In the genomic region with DNA sequence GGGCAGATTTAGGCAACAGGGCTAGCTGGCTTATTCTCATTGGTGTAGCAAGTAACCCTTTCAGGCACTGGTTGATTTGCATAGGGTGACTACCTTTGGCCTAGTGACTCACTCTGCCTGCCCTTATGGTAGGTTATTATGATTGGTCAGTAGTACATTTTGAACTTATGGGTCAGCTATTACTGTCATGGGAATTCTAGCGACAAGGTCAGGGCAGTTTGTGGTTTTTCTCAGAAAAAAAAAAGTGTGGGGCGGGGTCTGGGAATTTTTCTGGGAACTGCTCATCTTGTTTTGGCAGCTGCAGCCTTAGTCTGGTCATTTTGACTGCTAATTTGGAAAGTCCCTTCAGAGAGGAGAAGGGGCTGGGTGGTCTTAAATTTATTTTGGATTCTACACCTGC, we compare ENCODE assay signal across 29 mouse cellular contexts. TPM values are rescaled to one million over a fixed set of nuclear protein-coding genes. Genes with fewer than 3 reads are reported as not detected.
A peak's percentile ranks its signal among the peaks of the same experiment; 100 is the strongest.
DNase-seq lines count a peak whose midpoint lies in the region; ATAC-seq lines count a peak whose summit lies in the region.
"Had no signal": no experiment of that assay in that cellular context is flagged by ENCODE, and none has a peak within 500 bp of the region (broad histone marks: within the 10 kb centered on the region; RNA-seq: fewer than 3 reads in every experiment).

No protein-coding gene starts in this region.

- WGBS in heart, embryonic 10.5 days: 75% methylated on average over 2 of the region's 2 CpGs
- 86% methylated on average over 2 of the region's 2 CpGs for WGBS in kidney, embryonic 15.5 days

- DNase-seq in heart, adult 11 months: peak; percentile 62
- no peak for DNase-seq in heart, embryonic 10.5 days (ENCODE audit: low spot score)
- peak; percentile 2 to 28 for DNase-seq in kidney, adult 8-10 months
- DNase-seq in kidney, postnatal 36 days: peak; percentile 2 to 26
- DNase-seq in kidney, postnatal 14 days: no peak
- DNase-seq: adrenal gland, adult 2 months; adrenal gland, postnatal 10 days; adrenal gland, postnatal 25 days; B cell, adult 2 months; cerebellum, adult 11 months; cerebellum, adult 18-20 months; cerebellum, adult 8-10 months; cerebellum, adult 9-11 months; cerebellum, postnatal 14 days; cerebellum, postnatal 36 days; embryo, embryonic 11 days had no signal

- H3K9me3 ChIP-seq in heart, embryonic 10.5 days: no peaks in the 10 kb centered on the region
- H3K9me3 ChIP-seq in kidney, embryonic 15.5 days (replicated peaks): no peaks in the 10 kb centered on the region
- H3K9me3 ChIP-seq: embryonic facial prominence, embryonic 13.5 days; embryonic facial prominence, embryonic 15.5 days; forebrain, embryonic 10.5 days; forebrain, embryonic 12.5 days; G1E had no signal

- H3K27ac ChIP-seq in heart, embryonic 10.5 days: no peak overlapping the region
- no peak overlapping the region for H3K27ac ChIP-seq in kidney, embryonic 15.5 days
- H3K27ac ChIP-seq: embryonic facial prominence, embryonic 13.5 days; embryonic facial prominence, embryonic 15.5 days; forebrain, embryonic 10.5 days; forebrain, embryonic 12.5 days had no signal

- no peak for ATAC-seq in kidney, embryonic 15.5 days (replicated peaks; ENCODE audit: low FRiP score)
- ATAC-seq: CD4-positive, CD25-positive, alpha-beta regulatory T cell, adult 4 months; forebrain, embryonic 14.5 days; forebrain, embryonic 16.5 days had no signal

- no peak overlapping the region for H3K4me2 ChIP-seq in kidney, embryonic 15.5 days
- H3K4me2 ChIP-seq: embryonic facial prominence, embryonic 13.5 days; embryonic facial prominence, embryonic 15.5 days; forebrain, embryonic 12.5 days had no signal

- H3K27me3 ChIP-seq in heart, embryonic 10.5 days (ENCODE audit: insufficient read depth, poor library complexity, severe bottlenecking): no peaks in the 10 kb centered on the region
- H3K27me3 ChIP-seq in kidney, embryonic 15.5 days: no peaks in the 10 kb centered on the region
- H3K27me3 ChIP-seq: CH12.LX; embryonic facial prominence, embryonic 13.5 days; embryonic facial prominence, embryonic 15.5 days; forebrain, embryonic 12.5 days had no signal

- no peak overlapping the region for H3K4me3 ChIP-seq in heart, embryonic 10.5 days
- no peak overlapping the region for H3K4me3 ChIP-seq in kidney, embryonic 15.5 days (replicated peaks)
- H3K4me3 ChIP-seq: embryonic facial prominence, embryonic 13.5 days; embryonic facial prominence, embryonic 15.5 days; erythroblast, embryonic 14.5 days; forebrain, embryonic 10.5 days; forebrain, embryonic 12.5 days had no signal

- no peak overlapping the region for H3K9ac ChIP-seq in kidney, embryonic 15.5 days
- H3K9ac ChIP-seq: embryonic facial prominence, embryonic 13.5 days; embryonic facial prominence, embryonic 15.5 days; forebrain, embryonic 12.5 days had no signal

- no peaks in the 10 kb centered on the region for H3K4me1 ChIP-seq in heart, embryonic 10.5 days
- no peaks in the 10 kb centered on the region for H3K4me1 ChIP-seq in kidney, embryonic 15.5 days
- H3K4me1 ChIP-seq: embryonic facial prominence, embryonic 13.5 days; embryonic facial prominence, embryonic 15.5 days; forebrain, embryonic 10.5 days; forebrain, embryonic 12.5 days had no signal

- H3K36me3 ChIP-seq in heart, embryonic 10.5 days: no peaks in the 10 kb centered on the region
- H3K36me3 ChIP-seq in kidney, embryonic 15.5 days: no peaks in the 10 kb centered on the region
- H3K36me3 ChIP-seq: embryonic facial prominence, embryonic 13.5 days; embryonic facial prominence, embryonic 15.5 days; forebrain, embryonic 10.5 days; forebrain, embryonic 12.5 days; G1E had no signal

RNA-seq across cellular contexts. Expression of gene Olfr1370, which starts 8.7 kb away (rescaled TPM):
- polyA plus RNA-seq in heart, embryonic 10.5 days (2016; fragmentation: Nextera tagmentation; extraction: Ambion mirVana): not detected in 2 replicates
- not detected in 2 replicates for polyA plus RNA-seq in kidney, embryonic 15.5 days (2015; fragmentation: Nextera tagmentation; extraction: Ambion mirVana)
- polyA plus RNA-seq: adrenal gland, adult 2 months; brain, embryonic 14.5 days; CD4-positive, CD25-positive, alpha-beta regulatory T cell, adult 4 months; embryonic facial prominence, embryonic 11.5 days; embryonic facial prominence, embryonic 13.5 days; erythroblast, embryonic 14.5 days; forebrain, embryonic 10.5 days; forebrain, embryonic 12.5 days; forebrain, embryonic 14.5 days; forebrain, embryonic 16.5 days; G1E had no signal

RNA-seq across cellular contexts. Expression of gene Olfr1369-ps1, which starts 45.3 kb away (rescaled TPM):
- polyA plus RNA-seq in heart, embryonic 10.5 days (2016; fragmentation: Nextera tagmentation; extraction: Ambion mirVana): 0.07 and 0.10 TPM in 2 replicates
- 0.05 TPM in 1 of 2 replicates, not detected in the other for polyA plus RNA-seq in kidney, embryonic 15.5 days (2015; fragmentation: Nextera tagmentation; extraction: Ambion mirVana)
- polyA plus RNA-seq: adrenal gland, adult 2 months; brain, embryonic 14.5 days; embryonic facial prominence, embryonic 11.5 days; erythroblast, embryonic 14.5 days; forebrain, embryonic 12.5 days; forebrain, embryonic 14.5 days; forebrain, embryonic 16.5 days; G1E had no signal

Comparison
In these comparisons a context has a peak if more than half of its experiments do, and no peak if none do; other contexts are left out.
1. DNase-seq: peak in heart, adult 11 months (single experiment), kidney, adult 8-10 months (2 of 2) and kidney, postnatal 36 days (2 of 2); none in heart, embryonic 10.5 days (single experiment) and kidney, postnatal 14 days (single experiment).